Mouse (Mus musculus): Measurements from ENCODE around the gene Ston2. TPM values are rescaled to one million over a fixed set of nuclear protein-coding genes. Genes with fewer than 3 reads are reported as not detected.
A peak's percentile ranks its signal among the peaks of the same experiment; 100 is the strongest.
"Not testable (repeated sequence)": the region's sequence is repeated elsewhere in the genome, so short reads cannot be mapped to it uniquely, and the experiment has no call there.

The Ston2 gene
- total RNA-seq, 2 experiments from 2014 or later, result 69.6 to 75.4 TPM

DNA sequence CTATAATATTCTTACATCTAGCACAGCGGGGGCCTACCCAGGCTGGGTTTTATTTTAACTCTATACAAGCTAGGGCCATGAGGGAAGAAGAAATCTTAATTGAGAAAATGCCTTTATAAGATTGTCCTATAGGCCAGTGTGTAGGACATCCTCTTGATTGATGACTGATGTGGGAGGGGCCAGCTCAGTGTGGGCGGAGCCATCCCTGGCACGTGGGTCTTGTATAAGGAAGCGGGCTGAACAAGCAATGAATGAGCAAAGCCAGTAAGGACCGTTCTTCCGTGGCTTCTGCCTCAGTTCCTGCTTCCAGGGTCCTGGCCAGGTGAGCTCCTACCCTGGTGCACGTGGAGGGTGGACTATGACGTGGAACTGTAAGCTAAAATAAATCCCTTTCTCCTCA lies 5.1 kb upstream of the Ston2 start:
- no peak for DNase-seq (ENCODE audit: low spot score)

- DNase-seq (ENCODE audit: low spot score), result no peak
These were observed 3.6 kb upstream of the Ston2 start for GRCm38 (mm10) chr12:91791822-91792221.

DNA sequence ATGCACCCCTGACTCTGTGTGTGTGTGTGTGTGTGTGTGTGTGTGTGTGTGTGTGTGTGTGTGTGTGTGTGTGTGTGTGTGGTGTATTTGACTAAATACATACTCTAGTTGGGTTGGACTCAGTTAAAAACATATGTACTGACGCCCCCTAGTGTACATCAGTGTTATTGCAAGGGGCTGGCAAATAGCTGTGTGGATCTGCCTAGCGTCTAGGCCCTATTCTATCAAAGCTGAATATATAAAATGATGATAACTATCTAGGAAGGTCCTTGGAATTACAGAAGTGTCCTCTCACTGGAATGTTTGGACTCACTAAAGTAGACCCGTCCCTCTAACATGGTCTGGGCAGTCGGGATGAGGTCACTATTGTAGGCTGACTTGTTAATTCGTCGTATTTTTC lies 1.6 kb upstream of the Ston2 start:
- peak; percentile 77 for DNase-seq (ENCODE audit: low spot score)

- not testable (repeated sequence) for DNase-seq (ENCODE audit: low spot score)
These were observed 259 bp upstream of the Ston2 start for GRCm38 (mm10) chr12:91788446-91788845.

DNA sequence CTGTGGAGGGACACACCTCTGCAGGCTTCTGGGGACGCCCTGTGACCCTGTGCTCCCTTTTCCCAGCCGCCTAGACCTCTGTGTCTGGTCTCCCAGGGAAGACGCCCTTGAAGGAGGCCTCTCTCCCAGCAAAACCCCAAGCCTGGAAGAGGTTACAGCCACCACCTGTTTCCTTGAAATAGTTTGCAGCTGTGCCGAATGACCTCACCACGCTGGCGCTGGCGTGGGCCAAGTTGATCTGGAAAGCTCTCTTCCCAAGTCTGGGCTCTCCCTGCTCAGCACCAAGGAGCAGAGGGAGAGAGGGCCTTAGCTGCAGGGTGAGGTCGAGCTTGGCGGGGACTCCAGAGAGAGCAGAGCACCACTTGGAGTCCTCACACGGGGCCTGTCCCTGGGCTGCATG lies 1.8 kb downstream of the Ston2 start:
- DNase-seq (ENCODE audit: low spot score), result peak; percentile 95

DNA sequence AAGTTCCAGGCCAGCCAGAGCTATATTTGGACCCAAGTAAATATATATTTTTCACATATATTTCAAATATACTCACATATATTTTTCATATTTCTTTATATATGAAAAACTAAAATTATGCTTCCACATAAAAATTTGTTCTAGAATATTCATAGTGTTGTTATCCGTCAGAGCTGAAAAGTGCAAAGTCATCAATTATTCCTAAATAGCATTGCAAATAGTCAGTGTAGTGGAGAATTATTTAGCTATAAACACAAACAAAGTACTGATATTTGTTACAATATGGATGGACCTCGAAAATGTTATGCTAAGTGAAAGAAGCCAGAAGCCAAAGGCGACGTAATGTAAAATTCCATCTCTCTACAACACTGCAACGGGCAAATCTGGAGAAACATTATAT lies 6.8 kb downstream of the Ston2 start:
- DNase-seq (ENCODE audit: low spot score), result no peak

DNA sequence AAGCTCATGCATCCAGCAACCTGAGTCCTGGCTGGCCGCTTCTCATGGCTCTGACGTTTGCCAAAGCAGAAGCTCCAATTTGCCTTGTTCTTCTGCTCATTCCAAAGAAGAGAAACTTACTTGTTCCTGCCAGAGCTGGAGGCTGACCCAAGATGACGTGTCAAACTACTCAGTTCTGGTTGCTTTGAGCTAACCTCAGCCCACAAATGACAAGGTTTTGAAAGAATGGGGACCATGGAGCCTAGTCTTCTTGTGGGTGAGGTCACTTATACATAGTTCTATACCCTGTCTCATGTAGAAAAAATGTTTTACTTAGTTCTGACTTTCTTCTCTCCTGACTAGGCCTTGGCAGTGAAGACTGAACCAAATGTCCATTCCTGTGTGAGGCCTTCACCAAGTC lies 7.7 kb downstream of the Ston2 start:
- DNase-seq (ENCODE audit: low spot score), result no peak

- peak; percentile 87 for DNase-seq (ENCODE audit: low spot score)
These were observed 9.2 kb downstream of the Ston2 start for GRCm38 (mm10) chr12:91779004-91779365.

DNA sequence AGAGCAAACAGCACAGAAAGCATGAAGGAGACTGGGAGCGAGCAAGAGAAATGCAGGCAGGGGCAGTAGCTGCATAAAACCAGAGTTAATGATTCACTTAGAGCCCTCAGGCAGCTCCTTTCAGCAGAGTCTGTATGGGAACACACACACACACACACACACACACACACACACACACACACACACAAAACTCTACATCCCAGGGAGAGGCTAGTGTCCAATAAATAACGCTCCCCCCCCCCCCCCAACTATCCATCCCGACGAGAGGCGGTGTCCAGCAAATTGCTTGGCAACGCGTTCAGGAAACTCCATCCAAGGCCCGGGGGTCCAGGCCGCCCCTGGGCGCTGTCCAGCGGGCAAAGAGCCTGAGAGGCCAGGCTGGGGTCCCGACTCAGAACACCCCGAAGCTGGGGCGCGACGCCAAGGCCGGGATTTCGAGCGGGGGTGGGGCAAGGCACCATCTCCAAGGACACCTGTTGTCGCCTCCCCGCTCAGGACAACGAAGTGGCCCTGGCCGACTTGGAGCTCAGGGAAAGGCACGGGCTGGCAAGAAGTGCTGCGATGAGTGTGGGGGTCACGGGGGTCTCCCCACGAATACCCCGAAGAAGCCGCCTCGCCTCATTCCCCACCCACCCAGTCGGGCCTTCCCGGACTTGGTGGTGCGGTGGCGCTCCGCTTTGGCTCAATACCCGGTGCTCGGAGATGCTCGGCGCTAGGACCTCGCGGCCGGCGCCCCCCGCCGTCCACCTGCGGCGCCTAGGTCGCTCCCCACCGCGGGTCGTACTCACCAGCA lies 9.8 kb downstream of the Ston2 start:
- DNase-seq (ENCODE audit: low spot score), result peak; percentile 53

DNA sequence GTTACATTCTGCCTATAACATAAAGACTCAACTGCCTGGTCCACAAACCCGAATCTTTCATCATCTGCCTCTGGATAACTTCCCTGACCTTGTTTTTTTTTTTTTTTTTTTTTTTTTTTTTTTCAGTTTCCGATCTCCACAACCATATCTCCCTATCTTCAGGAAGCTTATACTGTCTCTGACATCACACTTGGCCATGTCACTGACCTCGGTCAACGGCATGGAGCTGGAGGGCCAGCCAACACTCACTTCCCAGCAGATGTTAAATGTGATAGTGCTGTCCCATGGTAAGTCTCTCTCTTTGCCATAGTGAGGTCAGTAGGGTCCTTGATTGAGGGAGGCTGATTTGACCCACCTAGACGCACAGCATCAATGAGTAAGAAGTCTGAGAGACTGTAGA lies 11.8 kb downstream of the Ston2 start:
- no peak for DNase-seq (ENCODE audit: low spot score)

DNA sequence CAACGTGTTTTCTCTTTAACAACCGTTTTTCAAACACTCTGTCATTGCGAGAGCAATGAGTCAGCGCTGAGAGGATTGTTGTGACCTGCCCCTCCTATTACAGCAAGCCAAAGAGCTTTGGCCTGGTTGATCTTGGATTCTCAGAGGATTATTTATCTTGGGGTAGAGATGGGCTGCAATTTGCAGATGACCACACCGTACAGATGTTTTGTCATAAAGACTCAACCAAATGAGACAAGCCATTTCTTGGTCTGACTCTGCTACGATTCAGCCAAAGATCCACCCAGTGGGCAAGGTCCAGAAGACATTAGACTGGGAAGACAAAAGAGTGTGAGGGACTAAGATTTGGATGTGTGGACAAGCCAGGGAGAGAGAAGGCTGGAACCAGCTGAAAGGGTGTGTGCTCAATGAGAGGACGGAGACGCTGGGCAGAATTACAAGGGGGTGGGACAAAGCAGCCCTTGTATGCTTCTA lies 13.3 kb downstream of the Ston2 start:
- DNase-seq (ENCODE audit: low spot score), result peak; percentile 82

GRCm38 (mm10) chr12:91768871-91769270 lies 19.3 kb downstream of the Ston2 start:
- peak; percentile 66 for DNase-seq (ENCODE audit: low spot score)

- no peak for DNase-seq (ENCODE audit: low spot score)
These were observed 20.0 kb downstream of the Ston2 start for GRCm38 (mm10) chr12:91768176-91768575.

- peak; percentile 67 for DNase-seq (ENCODE audit: low spot score)
These were observed 21.7 kb downstream of the Ston2 start for GRCm38 (mm10) chr12:91766338-91767107.

GRCm38 (mm10) chr12:91765504-91765903 lies 22.7 kb downstream of the Ston2 start:
- DNase-seq (ENCODE audit: low spot score), result no peak

DNA sequence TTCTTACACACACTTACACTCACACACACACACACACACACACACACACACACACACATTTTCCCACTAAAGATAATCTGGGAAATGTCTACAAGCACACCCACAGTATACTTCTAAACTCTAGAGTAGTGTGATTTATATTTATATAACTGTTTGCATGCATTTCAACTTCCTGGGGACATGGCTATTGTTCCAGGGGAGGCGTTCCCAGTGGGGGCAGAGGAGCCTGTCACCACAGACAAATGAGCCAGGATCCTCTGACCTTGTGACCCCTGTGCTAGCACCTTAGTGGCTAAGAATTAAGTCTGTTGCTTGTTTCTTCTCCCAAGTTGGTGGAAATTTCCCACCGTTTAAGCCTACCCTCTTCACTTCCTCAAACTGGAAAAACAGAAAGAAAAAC lies 23.1 kb downstream of the Ston2 start:
- DNase-seq (ENCODE audit: low spot score), result no peak

DNA sequence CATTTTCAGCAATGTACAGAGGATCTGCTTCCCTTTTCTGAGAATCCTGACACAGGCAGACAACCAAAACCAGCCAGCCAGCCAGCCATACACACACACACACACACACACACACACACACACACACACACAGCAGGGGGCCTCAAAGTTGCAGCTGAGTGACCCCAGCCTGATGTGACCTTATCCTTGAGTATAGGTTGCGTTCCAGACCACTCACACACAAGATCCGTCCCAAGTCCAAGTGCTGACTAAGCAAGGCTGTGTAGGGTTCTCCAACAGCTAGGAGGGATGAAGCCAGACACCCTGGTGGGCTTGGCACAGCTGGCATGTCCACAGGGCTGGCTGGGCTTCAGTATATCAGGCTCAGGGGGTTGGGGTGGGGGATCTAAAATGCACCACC lies 23.7 kb downstream of the Ston2 start:
- DNase-seq (ENCODE audit: low spot score), result no peak

DNA sequence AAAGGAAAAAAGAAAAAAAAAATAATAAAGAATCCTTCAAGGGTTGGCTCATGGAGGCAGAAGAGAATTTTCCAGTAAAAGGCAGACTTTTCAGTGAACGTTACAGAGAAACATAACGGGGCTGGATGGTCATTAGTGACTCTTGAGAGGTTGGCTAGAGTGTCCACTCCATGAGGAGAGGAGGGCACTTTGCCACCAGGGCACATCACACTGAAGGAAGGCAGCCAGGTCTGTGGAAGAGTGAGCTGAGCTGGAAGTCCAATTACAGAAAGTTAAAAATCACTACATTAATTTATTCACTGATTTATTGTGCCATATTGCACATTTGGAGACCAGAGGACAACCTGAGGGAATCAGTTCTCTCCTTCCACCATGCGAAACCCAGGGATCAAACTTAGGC lies 28.4 kb downstream of the Ston2 start:
- DNase-seq (ENCODE audit: low spot score), result no peak

- DNase-seq (ENCODE audit: low spot score), result no peak
These were observed 30.2 kb downstream of the Ston2 start for GRCm38 (mm10) chr12:91757854-91758562.

GRCm38 (mm10) chr12:91756562-91757166 lies 31.5 kb downstream of the Ston2 start:
- DNase-seq (ENCODE audit: low spot score), result no peak

GRCm38 (mm10) chr12:91754606-91755005 lies 33.6 kb downstream of the Ston2 start:
- DNase-seq (ENCODE audit: low spot score), result no peak

DNA sequence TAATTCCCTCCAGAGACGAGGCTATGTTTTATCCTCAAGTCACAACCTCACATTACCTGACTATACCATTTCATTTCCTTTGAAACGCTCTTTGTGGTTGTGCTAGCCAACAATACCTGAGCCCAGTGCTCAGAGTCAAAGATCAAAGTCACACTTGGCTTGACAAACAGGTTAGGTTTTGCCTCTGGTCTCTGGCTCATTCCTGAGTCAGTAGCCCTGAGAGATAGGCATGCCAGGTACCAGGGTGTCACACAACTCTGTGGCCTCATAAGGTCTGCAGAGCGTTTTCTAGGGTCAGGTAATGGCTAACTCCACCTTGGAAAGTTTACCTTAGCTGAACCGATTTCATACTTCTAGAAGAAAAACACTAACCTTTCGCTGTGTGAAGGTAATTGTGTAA lies 35.5 kb downstream of the Ston2 start:
- no peak for DNase-seq (ENCODE audit: low spot score)
